Mouse (Mus musculus): ENCODE measurements around the gene Taar7d. TPM values are rescaled to one million over a fixed set of nuclear protein-coding genes. Genes with fewer than 3 reads are reported as not detected.
"Not testable (repeated sequence)": the region's sequence is repeated elsewhere in the genome, so short reads cannot be mapped to it uniquely, and the experiment has no call there.

Taar7d gene
- total RNA-seq (2021) = not detected

GRCm38 (mm10) chr10:24026922-24027321, at the start of gene Taar7d:
Taar7d (plus strand) TSS chr10:24027222.
- intact Hi-C loops (cut with DNase I) = no loop called here
- DNase-seq (ENCODE audit: low spot score in 2 of 2) = no peak

- DNase-seq (ENCODE audit: low spot score in 2 of 2) = no peak
- intact Hi-C loops (cut with DNase I) = loop anchor here (2.0 to 5.0 kb wide), 2 partner anchors 103 to 154 kb away; no protein-coding TSS in a partner anchor
Observed at GRCm38 (mm10) chr10:23977958-23978357, 49.1 kb upstream of the Taar7d start.

GRCm38 (mm10) chr10:23978901-23979705, 47.9 kb upstream of the Taar7d start:
- intact Hi-C loops (cut with DNase I) = loop anchor here (2.0 to 5.0 kb wide), 2 partner anchors 102 to 153 kb away; no protein-coding TSS in a partner anchor
- DNase-seq (ENCODE audit: low spot score in 2 of 2) = peak; percentile 53 to 62

GRCm38 (mm10) chr10:23985546-23985945, 41.5 kb upstream of the Taar7d start, which contains the start of gene Taar6:
Taar6 (minus strand) TSS chr10:23985646.
- no peak for DNase-seq (ENCODE audit: low spot score in 2 of 2)
- intact Hi-C loops (cut with DNase I) = no loop called here

- no peak for DNase-seq (ENCODE audit: low spot score in 2 of 2)
- intact Hi-C loops (cut with DNase I) = no loop called here
Observed at GRCm38 (mm10) chr10:23986419-23986818, 40.6 kb upstream of the Taar7d start.

GRCm38 (mm10) chr10:23993381-23993780, 33.6 kb upstream of the Taar7d start, which contains the start of gene Taar7a:
Taar7a (minus strand) TSS chr10:23993481.
- no peak for DNase-seq (ENCODE audit: low spot score in 2 of 2)

GRCm38 (mm10) chr10:23999639-24000038, 27.4 kb upstream of the Taar7d start, which contains the start of gene Taar7b:
Taar7b (plus strand) TSS chr10:23999939.
- no peak for DNase-seq (ENCODE audit: low spot score in 2 of 2)
- intact Hi-C loops (cut with DNase I) = no loop called here

More at GRCm38 (mm10) chr10:23993381-23993780, 33.6 kb upstream of the Taar7d start, which contains the start of gene Taar7a:
- intact Hi-C loops (cut with DNase I) = no loop called here

GRCm38 (mm10) chr10:24006442-24006841, 20.6 kb upstream of the Taar7d start:
- no peak for DNase-seq (ENCODE audit: low spot score in 2 of 2)
- intact Hi-C loops (cut with DNase I) = no loop called here

- no peak for DNase-seq (ENCODE audit: low spot score in 2 of 2)
- intact Hi-C loops (cut with DNase I) = no loop called here
Observed at GRCm38 (mm10) chr10:24007034-24007433, 20.0 kb upstream of the Taar7d start.

- intact Hi-C loops (cut with DNase I) = no loop called here
- DNase-seq (ENCODE audit: low spot score in 2 of 2) = no peak
Observed at GRCm38 (mm10) chr10:24008143-24008542, 18.9 kb upstream of the Taar7d start.

- no peak for DNase-seq (ENCODE audit: low spot score in 2 of 2)
- intact Hi-C loops (cut with DNase I) = no loop called here
Observed at GRCm38 (mm10) chr10:24031347-24031746, 4.3 kb downstream of the Taar7d start.

GRCm38 (mm10) chr10:24037314-24037713, 10.3 kb downstream of the Taar7d start, which contains the start of gene Taar7e:
Taar7e (plus strand) TSS chr10:24037614.
- intact Hi-C loops (cut with DNase I) = no loop called here

GRCm38 (mm10) chr10:24040120-24040869, 13.3 kb downstream of the Taar7d start:
- no peak for DNase-seq (ENCODE audit: low spot score in 2 of 2)
- intact Hi-C loops (cut with DNase I) = no loop called here

More at GRCm38 (mm10) chr10:24037314-24037713, 10.3 kb downstream of the Taar7d start, which contains the start of gene Taar7e:
- DNase-seq (ENCODE audit: low spot score in 2 of 2) = no peak

GRCm38 (mm10) chr10:24049210-24049609, 22.2 kb downstream of the Taar7d start, which contains the start of gene Taar7f:
Taar7f (plus strand) TSS chr10:24049510.
- intact Hi-C loops (cut with DNase I) = no loop called here
- DNase-seq (ENCODE audit: low spot score in 2 of 2) = no peak

- intact Hi-C loops (cut with DNase I) = no loop called here
- DNase-seq (ENCODE audit: low spot score in 2 of 2) = no peak
Observed at GRCm38 (mm10) chr10:24052039-24052438, 25.0 kb downstream of the Taar7d start.

GRCm38 (mm10) chr10:24058986-24059385, 32.0 kb downstream of the Taar7d start:
- intact Hi-C loops (cut with DNase I) = no loop called here
- no peak for DNase-seq (ENCODE audit: low spot score in 2 of 2)

- DNase-seq (ENCODE audit: low spot score in 2 of 2); intact Hi-C loops (cut with DNase I): not testable (repeated sequence)
Observed at GRCm38 (mm10) chr10:24074751-24075150, 47.7 kb downstream of the Taar7d start.

GRCm38 (mm10) chr10:24076200-24076599, 49.2 kb downstream of the Taar7d start, which contains the start of gene Taar8a:
Taar8a (plus strand) TSS chr10:24076500.
- intact Hi-C loops (cut with DNase I); DNase-seq (ENCODE audit: low spot score in 2 of 2): not testable (repeated sequence)

Measured in left cerebral cortex, postnatal 36 days (tissue).